Mouse (Mus musculus) spleen, embryonic (tissue): ENCODE measurements around the gene Sh2d3c.

Source experiments
- CTCF ChIA-PET: fragments of 350-600 bp; sonication (Branson Sonifier 250); formaldehyde crosslinking; loops from one replicate; lab custom pipeline; 2022; lab: Charles Lee

Gene Sh2d3c

DNA sequence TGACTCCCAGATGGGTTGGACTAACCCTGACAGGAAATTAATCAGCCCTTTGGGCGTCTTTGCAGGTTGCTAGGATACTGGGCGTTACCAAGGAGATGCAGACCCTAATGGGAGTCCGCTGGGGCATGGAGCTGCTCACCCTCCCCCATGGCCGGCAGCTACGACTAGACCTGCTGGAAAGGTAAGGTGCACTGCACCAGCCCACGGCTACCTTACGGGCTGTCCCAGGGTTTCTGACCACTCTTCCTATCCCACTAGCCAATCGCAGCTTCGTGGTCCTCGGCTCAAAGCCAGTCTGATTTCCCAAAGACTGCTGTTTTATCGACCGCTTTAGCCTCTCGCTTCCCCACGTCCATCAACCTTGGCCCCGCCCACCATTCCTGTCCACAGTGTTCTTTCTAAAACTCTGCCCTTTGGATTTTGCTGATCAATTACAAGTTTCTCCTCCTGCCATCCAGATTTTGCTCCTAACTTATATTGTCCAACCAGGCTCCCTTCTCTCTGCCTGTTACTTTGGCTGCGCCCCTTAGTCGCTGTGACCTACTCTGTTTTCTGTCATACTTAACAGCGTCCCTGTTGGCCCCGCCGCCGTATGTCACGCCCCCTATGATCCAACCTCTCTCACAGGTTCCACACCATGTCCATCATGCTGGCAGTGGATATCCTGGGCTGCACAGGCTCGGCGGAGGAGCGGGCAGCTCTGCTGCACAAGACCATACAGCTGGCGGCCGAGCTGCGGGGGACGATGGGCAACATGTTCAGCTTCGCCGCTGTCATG lies 30.2 kb downstream of the Sh2d3c start:
- CTCF ChIA-PET: interaction anchor here (0.9 to 1.3 kb wide), 2 partner anchors 9 to 13 kb away, joined by 5 to 6 read pairs; no protein-coding TSS in a partner anchor

DNA sequence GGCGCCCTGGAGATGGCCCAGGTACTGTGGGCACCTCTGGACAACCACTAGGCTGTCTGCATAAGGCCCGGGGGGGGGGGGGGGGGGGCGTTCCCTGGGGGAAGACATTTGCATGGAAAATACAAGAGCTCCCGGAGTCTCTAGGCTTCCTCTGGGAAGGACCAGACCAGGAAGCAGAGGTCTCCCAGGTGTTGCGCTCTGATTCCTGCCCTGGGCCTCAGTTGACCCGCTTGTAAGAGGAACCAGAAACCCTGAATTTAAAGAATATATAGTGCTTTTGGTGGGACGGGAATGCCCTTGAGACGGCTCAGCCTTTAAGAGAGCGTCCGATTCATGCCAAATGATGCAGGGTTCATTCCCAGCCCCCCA lies 30.8 kb downstream of the Sh2d3c start:
- CTCF ChIA-PET: interaction anchor here (0.6 to 1.4 kb wide), 4 partner anchors 10 to 48 kb away, joined by 3 to 6 read pairs (median 4); no protein-coding TSS in a partner anchor

DNA sequence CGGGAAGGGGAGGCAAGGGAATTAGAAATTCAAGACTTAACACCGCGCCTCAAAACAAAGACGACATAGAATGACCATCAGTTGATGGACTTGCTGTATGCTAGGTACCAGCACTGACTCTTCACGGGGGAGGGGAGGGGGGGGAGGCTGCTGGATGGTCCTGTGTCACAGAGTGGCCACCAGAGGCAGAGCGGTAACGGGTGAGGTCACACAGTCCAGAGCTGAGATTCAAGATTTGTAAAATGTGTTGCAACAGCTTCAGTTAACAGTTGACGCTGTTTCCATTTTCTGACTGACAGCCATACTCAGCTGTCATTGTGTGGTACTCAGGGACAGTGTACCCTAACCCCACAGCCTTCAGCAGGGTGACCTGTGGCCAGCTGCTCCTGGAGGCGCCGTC lies 31.3 kb downstream of the Sh2d3c start:
- CTCF ChIA-PET: interaction anchor here (0.6 to 1.4 kb wide), 3 partner anchors 14 to 49 kb away, joined by 3 to 6 read pairs (median 3); no protein-coding TSS in a partner anchor

DNA sequence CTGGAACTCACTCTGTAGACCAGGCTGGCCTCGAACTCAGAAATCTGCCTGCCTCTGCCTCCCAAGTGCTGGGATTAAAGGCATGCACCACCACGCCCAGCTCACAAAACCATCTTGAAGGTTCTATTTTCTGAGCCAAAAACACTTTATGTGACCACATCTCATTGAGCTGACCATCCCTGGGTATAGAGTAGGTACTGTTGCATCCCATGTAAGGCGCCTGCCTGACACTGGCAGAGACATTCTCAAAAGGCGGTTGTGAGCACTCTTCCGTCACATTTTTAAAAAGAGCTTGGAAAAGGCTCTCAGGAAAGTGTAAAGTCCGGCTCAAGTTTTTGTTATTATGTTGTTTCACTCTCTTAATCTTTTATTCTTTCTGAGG lies 35.8 kb downstream of the Sh2d3c start:
- CTCF ChIA-PET: interaction anchor here (0.6 to 1.3 kb wide), 5 partner anchors 9 to 625 kb away, joined by 3 to 12 read pairs (median 4); no protein-coding TSS in a partner anchor

DNA sequence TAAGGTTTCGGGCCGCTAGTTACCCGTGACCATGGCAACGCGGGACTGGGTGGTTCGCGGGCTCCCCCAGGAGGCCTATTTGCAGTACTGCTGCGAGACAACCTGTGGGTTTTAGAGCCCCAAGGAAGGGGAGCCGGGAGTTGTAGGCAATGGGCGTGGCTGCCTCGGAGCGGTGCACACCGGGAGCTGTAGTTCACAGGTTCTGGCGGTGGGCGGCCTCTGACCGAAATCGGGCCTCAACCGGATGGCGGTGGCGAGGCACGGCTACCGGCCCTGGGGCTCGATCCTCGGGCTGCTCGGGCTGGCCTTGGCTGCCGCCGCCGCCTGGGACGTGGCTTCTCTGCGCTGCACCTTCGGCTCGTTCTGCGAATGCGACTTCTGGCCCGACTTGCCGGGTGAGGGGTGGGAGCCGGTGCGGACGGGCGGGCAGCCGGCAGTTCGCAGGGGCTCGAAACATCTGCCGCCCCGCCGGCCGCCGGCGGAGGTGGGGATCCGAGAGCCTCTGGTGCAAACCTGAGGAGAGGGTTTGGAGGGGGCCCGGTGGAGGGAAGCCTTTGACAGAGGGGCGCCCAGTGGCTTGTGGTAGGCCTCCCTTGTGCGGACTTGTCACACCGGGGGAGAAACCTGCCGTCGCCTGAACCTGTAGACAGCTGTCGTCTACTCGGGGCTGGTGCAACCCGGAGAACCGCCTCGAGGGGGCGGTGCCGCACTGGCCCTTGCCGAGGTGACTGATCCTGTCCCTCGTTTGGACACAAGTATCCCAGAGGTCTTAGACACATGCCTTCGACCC lies 36.4 kb downstream of the Sh2d3c start, which contains the start of gene Tor2a:
TSS of gene Tor2a (plus strand) at position 179 of the 790 bp plus-strand sequence.
- CTCF ChIA-PET: interaction anchor here (0.6 to 1.3 kb wide), 4 partner anchors 9 to 65 kb away, joined by 3 to 5 read pairs (median 4); no protein-coding TSS in a partner anchor

DNA sequence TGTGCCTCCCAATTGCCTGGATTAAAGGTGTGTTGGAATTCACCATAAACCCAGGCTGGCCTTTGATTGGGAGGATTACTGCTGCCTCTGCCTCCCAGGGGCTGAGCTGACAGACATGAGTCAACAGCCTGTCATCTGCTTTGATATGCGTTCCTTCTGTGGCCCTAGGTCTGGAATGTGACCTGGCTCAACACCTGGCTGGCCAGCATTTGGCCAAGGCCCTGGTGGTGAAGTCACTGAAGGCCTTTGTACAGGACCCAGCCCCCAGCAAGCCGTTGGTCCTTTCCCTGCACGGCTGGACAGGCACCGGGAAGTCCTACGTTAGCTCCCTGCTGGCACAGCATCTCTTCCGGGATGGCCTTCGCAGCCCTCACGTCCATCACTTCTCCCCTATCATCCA lies 37.6 kb downstream of the Sh2d3c start:
- CTCF ChIA-PET: no interaction called here

DNA sequence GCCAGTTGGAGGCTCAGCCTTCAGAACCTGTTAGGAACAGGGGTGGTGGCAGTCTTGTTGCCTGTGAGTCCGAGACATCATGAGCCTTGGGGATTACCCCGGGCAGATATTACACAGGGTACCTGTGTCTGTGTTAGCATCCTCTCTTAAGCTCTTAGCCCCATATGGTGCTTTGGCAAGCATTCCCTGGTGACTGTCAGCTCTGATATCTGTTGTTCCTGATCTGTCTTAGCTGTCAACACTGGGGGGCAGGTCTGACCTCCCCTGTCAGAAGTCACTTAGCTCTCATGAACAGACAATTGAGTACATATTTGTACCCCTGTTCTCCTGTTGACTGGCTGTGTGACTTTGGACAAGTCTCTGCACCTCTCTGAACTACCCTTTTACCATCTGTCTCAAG lies 38.1 kb downstream of the Sh2d3c start:
- CTCF ChIA-PET: no interaction called here

DNA sequence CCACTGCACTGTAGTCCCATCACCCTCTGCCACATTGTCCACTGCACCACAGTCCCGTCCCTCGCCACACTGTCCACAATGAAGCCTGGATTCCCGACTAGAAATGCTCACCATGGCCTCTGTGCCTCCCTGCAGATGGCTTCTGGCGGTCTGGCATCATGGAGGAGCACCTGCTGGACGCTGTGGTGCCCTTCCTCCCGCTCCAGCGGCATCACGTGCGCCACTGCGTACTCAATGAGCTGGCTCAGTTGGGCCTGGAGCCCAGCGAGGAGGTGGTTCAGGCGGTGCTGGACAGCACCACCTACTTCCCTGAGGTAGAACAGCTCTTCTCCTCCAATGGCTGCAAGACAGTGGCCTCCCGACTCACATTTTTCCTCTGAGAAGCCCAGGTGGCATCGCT lies 40.5 kb downstream of the Sh2d3c start:
- CTCF ChIA-PET: no interaction called here

DNA sequence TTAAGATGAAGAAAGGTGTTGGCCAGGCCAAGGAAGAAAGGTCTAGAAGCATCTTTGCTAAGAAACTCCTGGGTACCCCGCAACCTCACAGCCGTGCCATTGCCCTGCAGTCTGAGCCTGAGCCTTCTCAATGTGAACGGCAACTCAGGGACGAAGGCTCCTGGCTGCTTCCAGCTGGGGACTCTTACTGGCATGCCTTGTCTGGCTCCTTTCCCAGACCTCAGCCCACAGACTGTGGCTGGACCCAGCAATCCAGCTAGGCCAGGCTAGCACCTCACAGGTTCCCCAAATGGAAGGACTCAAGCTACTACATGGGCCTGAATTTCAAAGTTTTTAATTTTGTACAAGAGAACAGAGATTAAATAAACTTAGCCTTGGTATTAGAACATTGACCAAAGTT lies 41.0 kb downstream of the Sh2d3c start:
- CTCF ChIA-PET: no interaction called here

DNA sequence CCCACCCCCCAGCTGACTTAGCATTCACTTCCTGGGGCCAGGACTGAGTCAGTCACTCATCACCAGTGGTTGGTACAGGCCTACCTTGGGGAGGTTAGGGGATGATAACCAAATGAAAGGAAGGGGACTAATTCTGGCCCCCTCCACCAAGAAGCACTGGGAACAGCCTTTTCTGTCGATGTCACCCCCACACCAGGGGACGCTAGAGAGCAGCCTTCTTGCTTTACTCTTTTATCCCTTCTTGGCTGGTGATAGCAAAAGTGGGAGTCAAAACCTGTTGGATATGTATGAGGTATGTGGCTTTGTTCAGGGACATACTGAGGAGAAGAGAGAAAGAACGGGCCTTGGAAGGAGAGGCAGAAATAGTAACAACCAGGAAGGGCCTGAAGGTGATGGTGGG lies 42.5 kb downstream of the Sh2d3c start:
- CTCF ChIA-PET: no interaction called here

DNA sequence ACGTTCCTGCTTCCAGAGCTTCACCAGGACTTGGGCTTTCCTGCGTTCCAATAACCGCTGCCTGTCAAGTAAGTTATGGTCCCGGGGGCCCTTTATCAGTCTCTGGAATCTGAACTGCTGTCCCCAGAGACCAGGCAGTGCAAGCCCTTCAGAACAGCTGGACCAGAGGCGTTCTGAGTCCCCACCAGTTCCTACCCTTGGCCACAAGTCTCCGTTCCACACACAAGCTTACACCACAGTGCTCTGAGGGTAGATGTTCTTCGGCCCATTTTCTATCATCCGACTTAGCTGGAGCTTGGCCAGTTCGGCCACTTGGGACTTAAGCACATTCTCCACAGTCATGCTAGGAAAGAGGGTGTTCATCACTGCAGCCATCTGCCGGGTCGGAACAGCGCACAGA lies 46.4 kb downstream of the Sh2d3c start:
- CTCF ChIA-PET: no interaction called here

DNA sequence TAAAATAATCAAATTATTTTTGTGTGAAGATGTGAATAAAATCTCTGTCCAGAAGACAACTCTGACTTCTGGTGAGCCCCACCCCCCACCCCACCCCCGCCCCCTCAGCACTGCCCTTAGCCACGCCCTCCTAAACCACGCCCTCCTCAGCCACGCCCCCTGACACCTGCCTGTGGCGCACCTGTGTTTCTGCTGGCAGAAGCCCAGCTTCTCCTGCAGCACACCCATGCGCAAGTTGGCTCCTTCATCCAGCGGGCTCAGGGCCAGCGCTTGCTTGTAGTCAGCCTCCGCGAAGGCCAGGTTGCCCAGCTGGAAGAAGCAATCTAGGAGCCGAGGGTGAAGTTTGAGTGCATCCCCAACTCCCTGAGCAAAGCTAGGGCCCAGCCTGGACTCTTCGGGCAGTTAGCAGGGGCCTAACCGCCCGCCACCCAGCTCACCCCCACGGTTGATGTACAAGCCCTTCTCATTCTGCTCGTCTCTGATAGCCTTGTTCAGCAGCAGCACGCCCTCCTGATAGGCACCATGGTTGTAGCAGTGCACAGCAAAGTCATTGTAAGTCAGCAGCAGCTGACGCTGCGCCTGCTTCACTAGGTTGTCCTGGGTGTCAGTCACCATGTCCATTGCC lies 47.9 kb downstream of the Sh2d3c start:
- CTCF ChIA-PET: interaction anchor here (0.6 kb wide), 2 partner anchors 9 to 52 kb away, joined by 3 to 4 read pairs; no protein-coding TSS in a partner anchor

DNA sequence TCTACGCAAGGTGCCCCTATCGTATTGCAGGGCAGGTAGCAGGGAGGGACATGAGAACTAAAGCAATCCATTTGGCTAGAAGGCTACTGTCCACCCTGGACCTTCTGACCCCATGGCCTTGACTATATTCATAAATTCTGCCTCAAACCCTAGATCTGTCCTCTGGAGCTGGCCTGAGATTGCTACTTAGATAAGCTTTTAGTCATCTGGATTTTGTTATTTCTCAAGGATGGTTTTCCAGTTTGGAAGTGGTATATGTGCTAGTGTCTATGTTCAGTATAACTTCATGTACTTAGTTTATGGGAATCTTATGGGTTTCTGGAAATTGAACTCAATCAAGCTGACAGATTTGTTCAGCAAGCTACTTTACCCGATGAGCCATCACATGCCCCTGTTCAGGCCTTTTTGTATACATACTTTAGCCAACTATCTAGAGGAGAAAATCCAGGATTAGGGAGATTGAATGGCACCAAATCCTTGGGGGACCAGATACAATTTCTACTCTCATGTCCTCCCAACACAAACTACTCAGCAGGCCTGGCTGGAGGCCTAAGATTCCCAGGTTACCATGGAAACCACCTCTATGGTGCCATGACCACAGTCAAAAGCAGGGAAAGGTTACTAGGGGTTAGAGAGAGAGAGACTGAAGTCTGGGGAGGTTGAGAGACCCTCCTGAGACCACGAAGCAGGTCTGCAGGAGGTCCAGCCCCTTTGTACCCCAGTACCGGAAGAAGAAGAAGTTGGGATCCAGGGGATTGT lies 48.7 kb downstream of the Sh2d3c start:
- CTCF ChIA-PET: no interaction called here

DNA sequence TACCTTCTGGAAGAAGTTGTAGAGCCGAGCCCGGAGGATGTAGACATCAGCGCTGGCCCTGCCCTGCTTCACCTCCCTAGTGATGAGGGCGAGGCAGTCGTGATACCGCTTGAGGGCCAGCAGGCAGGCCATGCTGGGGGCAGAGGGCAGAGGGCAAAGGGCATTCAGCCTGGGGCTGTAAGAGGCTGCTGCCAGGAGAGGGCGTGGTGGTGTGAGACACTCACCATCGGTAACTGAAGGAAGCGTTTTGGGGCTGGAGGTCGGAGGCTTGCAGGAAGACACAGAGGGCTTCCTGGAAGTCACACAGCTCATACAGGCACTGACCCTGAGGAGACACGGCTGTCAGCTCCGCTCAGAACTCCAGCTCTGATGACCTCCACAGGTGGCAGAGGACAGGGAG lies 51.0 kb downstream of the Sh2d3c start:
- CTCF ChIA-PET: no interaction called here

DNA sequence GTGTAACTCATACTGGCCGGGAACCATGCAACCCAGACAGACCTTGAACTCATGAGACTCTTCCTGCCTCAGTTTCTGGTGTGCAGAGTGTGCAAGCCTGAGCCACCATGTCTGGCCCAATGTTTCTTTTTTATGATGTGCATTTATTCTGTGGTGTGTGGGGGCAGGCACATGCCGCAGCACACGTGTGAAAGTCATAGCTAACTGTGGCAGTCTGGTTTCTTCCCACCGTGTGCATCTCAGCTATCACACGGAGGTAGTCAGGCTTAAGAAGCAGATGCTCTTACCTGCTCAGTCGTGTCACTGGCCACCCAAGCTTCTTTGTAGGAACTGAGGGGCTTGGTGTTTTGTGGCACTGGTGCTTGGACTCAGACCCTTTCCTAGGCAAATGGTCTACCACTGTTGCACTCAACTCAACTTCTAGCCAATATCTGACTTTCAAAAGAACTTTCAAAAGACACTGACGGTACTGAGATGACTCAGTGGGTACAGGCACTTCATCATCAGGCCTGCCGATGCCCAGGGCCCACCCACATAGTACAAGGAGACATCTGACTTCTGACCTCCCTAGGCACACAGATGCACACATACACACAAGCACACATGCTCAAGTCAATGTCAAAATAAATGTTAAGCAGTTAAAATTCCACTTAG lies 51.9 kb downstream of the Sh2d3c start:
- CTCF ChIA-PET: no interaction called here

DNA sequence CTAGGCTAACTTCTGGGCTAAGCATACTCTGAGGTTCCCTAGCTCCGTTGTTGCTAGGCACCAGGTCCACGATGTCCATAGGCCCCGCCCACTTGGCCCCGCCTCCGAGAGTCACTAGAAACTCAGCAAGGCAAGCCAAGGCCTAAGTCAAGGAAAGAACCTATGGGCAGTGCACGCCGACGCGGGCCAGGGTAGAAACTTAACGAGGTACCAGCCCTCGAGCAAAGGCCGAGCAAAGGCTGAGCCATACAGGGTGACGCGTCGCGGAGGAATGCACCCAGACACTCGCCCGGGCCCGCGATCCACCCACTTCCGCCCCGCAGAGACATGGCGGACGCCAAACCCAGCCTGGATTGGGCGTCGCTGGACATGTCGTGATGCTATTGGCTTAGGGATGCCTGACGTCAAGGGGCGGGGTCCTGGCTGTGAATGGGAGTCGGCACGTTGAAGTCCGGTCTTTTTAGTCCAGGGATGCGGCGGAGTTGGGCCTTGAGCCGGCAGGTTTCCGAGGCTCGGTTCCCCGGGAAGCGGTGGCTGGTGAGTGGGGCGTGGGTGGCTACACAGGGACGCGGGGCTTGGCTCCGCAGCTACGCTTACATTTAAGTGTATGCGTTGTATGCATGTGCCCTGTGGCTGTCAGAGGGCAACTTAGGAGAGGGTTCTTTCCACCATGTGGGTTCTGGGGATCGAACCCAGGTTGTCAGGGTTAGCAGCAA lies 54.7 kb downstream of the Sh2d3c start, which contains the start of the genes Ttc16 and Ptrh1:
TSS of gene Ttc16 (minus strand) at position 275 of the 716 bp plus-strand sequence.
TSS of gene Ptrh1 (plus strand) at position 428 of the 716 bp plus-strand sequence.
- CTCF ChIA-PET: interaction anchor here (0.5 to 0.6 kb wide), 2 partner anchors 71 to 1639 kb away, joined by 7 to 14 read pairs; no protein-coding TSS in a partner anchor

DNA sequence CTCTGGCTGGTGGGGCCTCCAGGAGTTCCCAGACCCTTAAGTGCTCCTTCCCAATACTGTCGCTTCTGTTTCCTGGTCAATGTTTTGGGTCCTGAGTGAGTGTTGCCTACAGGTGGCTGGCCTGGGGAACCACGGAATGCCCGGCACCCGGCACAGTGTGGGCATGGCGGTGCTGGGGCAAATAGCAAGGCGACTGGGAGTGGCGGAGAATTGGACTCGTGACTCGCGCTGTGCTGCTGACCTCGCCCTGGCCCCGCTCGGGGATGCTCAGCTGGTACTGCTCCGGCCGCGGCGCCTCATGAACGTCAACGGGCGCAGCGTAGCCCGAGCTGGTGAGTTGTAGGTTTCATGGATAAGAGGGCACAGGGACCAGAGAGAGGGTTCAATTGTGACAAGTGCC lies 55.3 kb downstream of the Sh2d3c start:
- CTCF ChIA-PET: interaction anchor here (0.7 kb wide), 1 partner anchor 64 kb away, joined by 3 read pairs; no protein-coding TSS in a partner anchor

DNA sequence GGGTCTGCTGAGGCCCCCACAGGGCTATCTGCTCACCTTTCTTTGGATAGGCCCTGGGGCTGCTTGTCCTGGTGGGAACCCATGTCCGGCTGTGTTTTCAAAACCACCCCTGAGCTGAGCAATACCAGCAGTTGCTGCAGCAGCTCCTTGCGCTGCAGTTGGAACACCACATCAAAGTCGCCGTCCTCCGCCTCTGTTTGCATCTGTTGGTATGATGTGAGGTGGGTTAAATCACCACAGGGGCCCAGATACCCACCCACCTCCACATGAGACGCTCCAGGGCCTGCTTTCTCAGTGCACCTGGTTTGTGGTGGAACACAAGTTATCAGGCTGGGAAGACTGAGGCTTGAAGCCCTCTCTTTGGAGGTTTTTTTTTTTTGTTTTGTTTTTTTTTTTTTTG lies 57.2 kb downstream of the Sh2d3c start:
- CTCF ChIA-PET: interaction anchor here (0.7 kb wide), 2 partner anchors 10 to 56 kb away, joined by 3 to 6 read pairs; no protein-coding TSS in a partner anchor

DNA sequence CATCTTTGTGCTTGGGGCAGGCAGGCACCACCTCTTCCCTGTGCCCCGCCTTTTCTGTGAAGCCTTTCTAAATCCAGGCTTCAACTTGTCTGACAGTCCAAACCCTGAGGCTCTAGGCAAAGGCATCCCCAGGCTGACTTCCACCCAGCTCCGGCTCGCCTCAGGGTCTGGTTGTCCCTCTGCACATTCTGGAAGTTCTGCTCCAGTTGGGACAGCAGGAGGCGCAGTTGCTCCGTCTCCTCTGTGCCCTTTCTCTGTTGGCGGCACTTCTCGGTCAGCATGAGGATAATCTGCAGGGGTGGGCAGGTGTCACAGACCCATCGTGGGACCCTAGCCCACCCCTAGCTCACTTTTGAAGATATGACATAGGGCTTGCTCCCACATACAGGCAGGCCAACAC lies 58.3 kb downstream of the Sh2d3c start:
- CTCF ChIA-PET: interaction anchor here (0.6 to 1.3 kb wide), 3 partner anchors 74 to 144 kb away, joined by 3 to 8 read pairs (median 3); no protein-coding TSS in a partner anchor
